Mouse (Mus musculus) hindbrain, embryonic 14.5 days (tissue): Measurements from ENCODE around the gene Ppp3ca. TPM values are rescaled to one million over a fixed set of nuclear protein-coding genes. Genes with fewer than 3 reads are reported as not detected.

Source experiments
- ATAC-seq: fragments of 200-750 bp; cut with Nextera tagmentation; 2 replicates; pipeline ENCODE4 v1.8.0; 2017; ENCODE audit warnings: moderate number of reproducible peaks, mild to moderate bottlenecking, moderate TSS enrichment, moderate library complexity; ENCODE audit not compliant: low FRiP score
- DNase-seq: peaks from one replicate; pipeline ENCODE4 v3.0.0-alpha.2; 2015; ENCODE audit warnings: low spot score
- H3K27ac ChIP-seq: fragments of 300-500 bp; sonication (generic); 2 replicates; pipeline ENCODE4 v1.5.1; 2014; ENCODE audit warnings: mild to moderate bottlenecking, moderate library complexity
- H3K27me3 ChIP-seq: fragments of 300-500 bp; sonication (generic); 2 replicates; pipeline ENCODE4 v1.6.1; 2014; ENCODE audit warnings: mild to moderate bottlenecking, low read length, mixed read lengths; ENCODE audit not compliant: control insufficient read depth, insufficient read depth
- H3K36me3 ChIP-seq: fragments of 300-500 bp; sonication (generic); replicated peaks from 2 replicates; pipeline ENCODE4 v1.6.1; 2014; ENCODE audit not compliant: control insufficient read depth, insufficient read depth
- H3K4me1 ChIP-seq: fragments of 300-500 bp; sonication (generic); replicated peaks from 2 replicates; pipeline ENCODE4 v1.6.1; 2014; ENCODE audit warnings: antibody characterized with exemption, low read length, mixed read lengths; ENCODE audit not compliant: control insufficient read depth, insufficient read depth
- H3K4me2 ChIP-seq: fragments of 300-500 bp; sonication (generic); replicated peaks from 2 replicates; pipeline ENCODE4 v1.6.1; 2014; ENCODE audit warnings: mild to moderate bottlenecking, moderate library complexity
- H3K4me3 ChIP-seq: fragments of 300-500 bp; sonication (generic); replicated peaks from 2 replicates; pipeline ENCODE4 v1.5.1; 2014; ENCODE audit warnings: mild to moderate bottlenecking, low read length
- H3K9ac ChIP-seq: fragments of 300-500 bp; sonication (generic); 2 replicates; pipeline ENCODE4 v1.6.1; 2014
- H3K9me3 ChIP-seq: fragments of 300-500 bp; sonication (generic); 2 replicates; pipeline ENCODE4 v1.6.1; 2016; ENCODE audit warnings: low read length; ENCODE audit not compliant: control insufficient read depth
- WGBS: fragments of 180-500 bp; shearing (Covaris S2); extraction: QIAGEN DNeasy Blood & Tissue Kit; methylation state at CpG from one replicate; pipeline ENCODE4 v1.1.7; 2014; 5-methylcytosine and 5-hydroxymethylcytosine counted together
- polyA plus RNA-seq: library from polyadenylated mRNA; unstranded; fragments of >200 nt; fragmentation: Nextera tagmentation; extraction: Ambion mirVana; gene quantifications from 2 replicates; pipeline ENCODE4 v1.2.1, GENCODE M21; 2014

The Ppp3ca gene
- polyA plus RNA-seq, 1 experiment from 2014 or later: 181 TPM

DNA sequence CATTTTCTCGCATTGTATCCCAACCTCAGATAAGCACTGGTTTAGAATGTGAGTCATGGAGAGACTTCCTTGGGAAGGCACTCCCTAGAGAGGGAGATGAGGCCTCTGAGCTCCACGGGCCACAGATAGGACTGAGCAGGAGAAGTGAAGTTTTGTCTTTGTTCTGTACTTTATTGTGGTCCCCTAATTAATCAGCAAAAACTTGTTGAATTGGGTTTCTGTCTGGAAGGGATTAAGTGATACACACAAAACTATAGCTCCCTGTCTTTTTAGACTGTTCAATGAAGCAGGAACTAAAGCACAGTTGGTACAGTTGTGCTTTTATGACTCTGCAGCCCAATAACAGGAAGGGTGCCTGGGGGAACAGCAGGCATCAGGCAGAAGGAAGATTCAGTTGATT lies 95.6 kb downstream of the Ppp3ca start:
- 61% methylated on average over 2 of the region's 2 CpGs for WGBS
- no peak for ATAC-seq
- DNase-seq: no peak

DNA sequence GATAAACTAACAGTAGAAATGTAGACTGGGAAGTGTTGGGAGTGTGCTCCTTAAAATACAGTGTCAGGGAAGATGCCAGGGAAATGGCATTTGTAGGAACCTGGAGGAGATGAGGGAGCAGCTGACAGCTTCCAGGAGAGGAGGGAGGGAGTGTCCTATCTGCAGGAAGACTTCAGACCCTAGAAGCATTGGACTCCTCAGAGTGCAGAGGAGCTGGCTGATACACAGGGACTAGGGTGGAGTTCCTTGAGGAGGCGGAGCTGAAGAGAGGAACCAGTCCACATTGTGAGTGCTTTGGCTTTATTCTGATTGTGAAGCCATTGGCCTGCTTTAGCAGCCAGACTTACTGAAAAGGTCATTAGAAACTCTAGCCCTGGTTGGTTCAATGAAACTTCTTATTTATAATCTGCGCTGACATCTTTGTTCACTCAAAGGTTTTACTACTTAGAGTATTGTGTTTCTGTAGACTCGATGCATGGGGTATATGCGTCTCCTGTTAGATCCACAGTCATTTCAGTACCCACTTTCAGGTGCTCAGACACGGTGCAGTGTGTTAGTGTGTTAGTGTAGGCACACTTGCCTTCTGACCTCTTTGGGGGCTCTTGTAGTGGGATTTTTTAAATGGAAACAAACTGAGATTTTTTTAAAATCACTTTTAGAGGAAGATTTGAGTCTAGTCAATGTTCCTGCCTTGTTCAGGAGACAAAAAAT lies 99.0 kb downstream of the Ppp3ca start:
- peaks cover 13% of the 10 kb centered on the region; the same call in 1 of the 2 replicates for H3K4me1 ChIP-seq
- H3K27me3 ChIP-seq: no peaks in the 10 kb centered on the region
- ATAC-seq (no peak), DNase-seq (no peak)
- H3K27ac ChIP-seq: no peak overlapping the region
- H3K9me3 ChIP-seq: no peaks in the 10 kb centered on the region
- WGBS: 93% methylated on average over 5 of the region's 5 CpGs
- H3K9ac ChIP-seq: no peak overlapping the region
- H3K4me3 ChIP-seq: no peak overlapping the region
- no peaks in the 10 kb centered on the region for H3K36me3 ChIP-seq
- no peak overlapping the region for H3K4me2 ChIP-seq

More for the DNA sequence above, 95.6 kb downstream of the Ppp3ca start:
- peaks cover 16% of the 10 kb centered on the region; the same call in 1 of the 2 replicates for H3K4me1 ChIP-seq
- H3K9me3 ChIP-seq: no peaks in the 10 kb centered on the region
- H3K9ac ChIP-seq: no peak overlapping the region
- H3K27ac ChIP-seq: no peak overlapping the region
- no peaks in the 10 kb centered on the region for H3K36me3 ChIP-seq
- H3K27me3 ChIP-seq: no peaks in the 10 kb centered on the region
- H3K4me3 ChIP-seq: no peak overlapping the region
- no peak overlapping the region for H3K4me2 ChIP-seq

- no peaks in the 10 kb centered on the region for H3K27me3 ChIP-seq
- peaks cover 8% of the 10 kb centered on the region; the same call in 1 of the 2 replicates for H3K4me1 ChIP-seq
- H3K9me3 ChIP-seq: no peaks in the 10 kb centered on the region
- H3K9ac ChIP-seq: no peak overlapping the region
- no peak overlapping the region for H3K4me3 ChIP-seq
- no peak overlapping the region for H3K4me2 ChIP-seq
- ATAC-seq (no peak), DNase-seq (no peak)
- WGBS: 78% methylated on average over 1 of the region's 1 CpGs
- no peak overlapping the region for H3K27ac ChIP-seq
- no peaks in the 10 kb centered on the region for H3K36me3 ChIP-seq
Observed at GRCm38 (mm10) chr3:136769486-136769882, 99.6 kb downstream of the Ppp3ca start.

- no peak for ATAC-seq
- Histone ChIP-seq H3K9ac (no peak overlapping the region), H3K4me2 (no peak overlapping the region), H3K4me1 (no peaks in the 10 kb centered on the region), H3K27me3 (no peaks in the 10 kb centered on the region), H3K9me3 (no peaks in the 10 kb centered on the region), H3K4me3 (no peak overlapping the region), H3K27ac (no peak overlapping the region), H3K36me3 (no peaks in the 10 kb centered on the region)
- WGBS: 85% methylated on average over 5 of the region's 5 CpGs
- no peak for DNase-seq
Observed at GRCm38 (mm10) chr3:136771700-136772099, 101.8 kb downstream of the Ppp3ca start.

DNA sequence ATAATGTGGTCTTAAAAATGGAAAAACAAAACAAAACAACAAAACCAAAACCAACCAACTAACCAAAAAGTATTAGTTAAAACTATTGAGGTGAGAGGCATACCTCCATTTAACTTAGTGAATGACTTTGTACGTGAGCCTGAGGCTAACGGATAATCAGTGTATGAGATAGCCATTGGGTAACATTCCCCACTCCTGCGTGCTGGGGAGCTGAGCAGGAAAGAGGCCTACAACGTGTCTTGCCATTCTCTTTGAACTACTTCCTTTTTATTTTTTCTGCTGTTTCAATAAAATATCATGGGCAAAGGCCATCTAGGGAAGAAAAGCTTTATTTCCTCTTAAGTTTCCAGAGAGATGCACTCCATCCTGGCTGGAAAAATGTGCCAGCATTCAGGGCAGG lies 103.3 kb downstream of the Ppp3ca start:
- Histone ChIP-seq H3K36me3 (no peaks in the 10 kb centered on the region), H3K9ac (no peak overlapping the region), H3K27ac (no peak overlapping the region), H3K4me3 (no peak overlapping the region), H3K27me3 (no peaks in the 10 kb centered on the region), H3K9me3 (no peaks in the 10 kb centered on the region), H3K4me2 (no peak overlapping the region), H3K4me1 (no peaks in the 10 kb centered on the region)
- 85% methylated on average over 4 of the region's 4 CpGs for WGBS
- no peak for ATAC-seq
- DNase-seq: no peak

DNA sequence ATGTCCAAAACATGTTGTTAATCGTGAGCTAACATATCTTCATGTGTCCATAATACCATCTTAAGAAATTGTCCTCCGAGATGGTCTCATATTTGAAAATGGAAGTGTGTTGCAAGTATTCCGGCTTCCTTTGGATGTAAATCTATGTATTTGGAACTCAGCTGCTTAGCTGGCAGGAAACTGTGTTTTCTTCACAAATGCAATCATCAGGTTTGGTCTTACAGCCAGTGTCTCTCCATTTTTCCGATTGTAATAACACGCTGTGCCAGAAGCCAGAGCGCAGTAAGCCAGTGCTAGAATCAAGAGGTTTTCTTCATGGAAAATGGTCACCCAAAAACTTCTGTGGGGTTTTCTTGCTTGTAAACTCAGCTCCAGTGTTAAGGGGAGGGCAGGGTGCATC lies 104.3 kb downstream of the Ppp3ca start:
- ATAC-seq: no peak
- no peak overlapping the region for H3K27ac ChIP-seq
- H3K4me1 ChIP-seq: no peaks in the 10 kb centered on the region
- H3K4me3 ChIP-seq: no peak overlapping the region
- no peaks in the 10 kb centered on the region for H3K9me3 ChIP-seq
- WGBS: 90% methylated on average over 6 of the region's 6 CpGs
- no peak for DNase-seq
- H3K4me2 ChIP-seq: no peak overlapping the region
- no peak overlapping the region for H3K9ac ChIP-seq
- H3K27me3 ChIP-seq: no peaks in the 10 kb centered on the region
- H3K36me3 ChIP-seq: no peaks in the 10 kb centered on the region

DNA sequence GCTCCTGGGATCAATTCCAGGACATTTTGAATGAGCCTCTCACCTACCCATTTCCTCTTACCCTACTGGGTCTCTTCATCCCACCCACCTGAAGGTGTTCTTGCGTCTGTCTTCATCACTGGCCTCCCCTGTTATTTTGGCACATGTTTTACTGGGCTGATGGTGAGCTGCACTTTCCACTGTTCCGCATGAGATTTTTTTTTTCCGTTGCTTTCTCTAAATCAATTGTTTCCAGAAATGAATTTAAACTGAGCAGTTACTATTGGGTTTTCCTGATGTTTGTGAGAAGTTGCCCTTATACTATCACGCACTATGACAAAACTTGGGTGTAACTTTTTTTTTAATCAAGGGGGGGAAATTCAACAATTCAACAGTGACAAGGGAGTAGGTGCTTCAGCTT lies 106.6 kb downstream of the Ppp3ca start:
- Histone ChIP-seq H3K9ac (no peak overlapping the region), H3K36me3 (no peaks in the 10 kb centered on the region), H3K4me2 (no peak overlapping the region), H3K27ac (no peak overlapping the region), H3K9me3 (no peaks in the 10 kb centered on the region), H3K27me3 (no peaks in the 10 kb centered on the region), H3K4me3 (no peak overlapping the region), H3K4me1 (no peaks in the 10 kb centered on the region)
- DNase-seq (no peak), ATAC-seq (no peak)
- WGBS: 91% methylated on average over 4 of the region's 4 CpGs

DNA sequence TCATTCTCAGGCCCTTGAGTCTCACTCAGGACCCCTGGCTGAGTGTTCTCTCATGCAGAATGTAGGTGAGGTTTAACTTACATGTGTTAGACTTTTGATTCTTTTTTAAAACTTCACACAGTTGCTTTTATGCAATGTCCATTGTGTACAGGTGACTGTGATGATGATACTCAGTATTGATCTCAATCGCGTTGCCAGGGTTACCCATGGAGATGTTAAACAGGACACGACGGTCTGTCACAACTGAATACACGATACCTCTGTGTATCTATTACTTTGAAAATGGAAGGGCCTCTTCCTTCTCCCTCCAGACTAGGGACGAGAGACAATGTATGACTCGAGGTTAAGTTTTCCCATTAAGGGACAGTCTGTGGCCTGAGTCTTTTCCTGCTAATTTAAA lies 107.5 kb downstream of the Ppp3ca start:
- no peak overlapping the region for H3K4me2 ChIP-seq
- H3K27me3 ChIP-seq: no peaks in the 10 kb centered on the region
- no peak for DNase-seq
- no peaks in the 10 kb centered on the region for H3K9me3 ChIP-seq
- 83% methylated on average over 7 of the region's 7 CpGs for WGBS
- H3K4me3 ChIP-seq: no peak overlapping the region
- no peak overlapping the region for H3K27ac ChIP-seq
- no peak overlapping the region for H3K9ac ChIP-seq
- no peaks in the 10 kb centered on the region for H3K4me1 ChIP-seq
- ATAC-seq: no peak
- no peaks in the 10 kb centered on the region for H3K36me3 ChIP-seq

- H3K4me1 ChIP-seq: no peaks in the 10 kb centered on the region
- no peak overlapping the region for H3K4me3 ChIP-seq
- no peak overlapping the region for H3K4me2 ChIP-seq
- ATAC-seq (no peak), DNase-seq (no peak)
- no peak overlapping the region for H3K9ac ChIP-seq
- no peak overlapping the region for H3K27ac ChIP-seq
- H3K36me3 ChIP-seq: no peaks in the 10 kb centered on the region
- WGBS: 81% methylated on average over 9 of the region's 9 CpGs
- H3K9me3 ChIP-seq: no peaks in the 10 kb centered on the region
- no peaks in the 10 kb centered on the region for H3K27me3 ChIP-seq
Observed at GRCm38 (mm10) chr3:136777787-136778216, 107.9 kb downstream of the Ppp3ca start.

DNA sequence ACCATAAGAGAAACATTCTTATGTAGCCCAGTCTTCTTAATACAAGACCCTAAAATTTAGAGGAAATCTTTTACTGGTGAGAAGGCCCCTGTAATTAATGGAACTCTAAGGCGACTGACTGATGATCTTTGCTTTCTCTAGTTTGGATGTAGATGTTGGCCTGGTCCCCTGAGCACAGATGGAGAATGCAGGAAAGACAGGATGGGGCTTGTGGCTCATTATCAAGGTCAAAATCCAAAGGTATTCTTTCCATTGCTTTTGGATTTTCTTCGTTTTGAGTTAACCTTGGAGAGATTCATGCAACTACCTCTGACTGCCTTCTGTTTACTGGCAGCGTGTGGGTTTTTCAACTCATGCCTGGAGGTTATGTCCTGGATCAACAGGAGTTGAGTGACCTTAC lies 110.4 kb downstream of the Ppp3ca start:
- Histone ChIP-seq H3K27ac (no peak overlapping the region), H3K9ac (no peak overlapping the region), H3K27me3 (no peaks in the 10 kb centered on the region), H3K4me2 (no peak overlapping the region), H3K36me3 (no peaks in the 10 kb centered on the region), H3K9me3 (no peaks in the 10 kb centered on the region), H3K4me1 (no peaks in the 10 kb centered on the region), H3K4me3 (no peak overlapping the region)
- 95% methylated on average over 3 of the region's 3 CpGs for WGBS
- ATAC-seq: no peak
- DNase-seq: no peak
